Mouse (Mus musculus) Patski (cell line): Measurements from ENCODE around the gene P2rx5. TPM values are rescaled to one million over a fixed set of nuclear protein-coding genes. Genes with fewer than 3 reads are reported as not detected.

Experiments used
- ATAC-seq: fragments of 100-300 bp; one replicate; pipeline ENCODE4 v1.8.0; 2021
- CTCF ChIA-PET: fragments of 350-600 bp; sonication (Branson Sonifier 250); formaldehyde crosslinking; loops from one replicate; lab custom pipeline; 2022; ENCODE audit warnings: inconsistent platforms; lab: Charles Lee
- POLR2A ChIA-PET: fragments of 350-600 bp; sonication (Branson Sonifier 250); formaldehyde crosslinking; loops from one replicate; lab custom pipeline; 2022; ENCODE audit warnings: antibody characterized with exemption, inconsistent platforms; lab: Charles Lee
- DNase-seq: peaks from one replicate; pipeline ENCODE4 v3.0.0-alpha.2; 2011; ENCODE audit warnings: low read depth, low spot score
- H3K27me3 ChIP-seq: fragments of 371-371 bp; one replicate; pipeline ENCODE4 v1.5.1; 2021
- CTCF ChIP-seq: fragments of 100-300 bp; IDR thresholded peaks from one replicate; pipeline ENCODE4 v1.5.1; 2021
- in situ Hi-C: fragments of 300-500 bp; cut with MboI; formaldehyde crosslinking; loops from 3 replicates; pipeline ENCODE4 v1.11.1; 2018; ENCODE audit warnings: low pct_unique_long_range_greater_than_20kb, mixed read lengths
- polyA plus RNA-seq: library from polyadenylated mRNA; unstranded; gene quantifications from one replicate; pipeline ENCODE4 v1.2.3, GENCODE M21; 2021

P2rx5 gene
- polyA plus RNA-seq, 1 experiment from 2014 or later, result 6.0 TPM

DNA sequence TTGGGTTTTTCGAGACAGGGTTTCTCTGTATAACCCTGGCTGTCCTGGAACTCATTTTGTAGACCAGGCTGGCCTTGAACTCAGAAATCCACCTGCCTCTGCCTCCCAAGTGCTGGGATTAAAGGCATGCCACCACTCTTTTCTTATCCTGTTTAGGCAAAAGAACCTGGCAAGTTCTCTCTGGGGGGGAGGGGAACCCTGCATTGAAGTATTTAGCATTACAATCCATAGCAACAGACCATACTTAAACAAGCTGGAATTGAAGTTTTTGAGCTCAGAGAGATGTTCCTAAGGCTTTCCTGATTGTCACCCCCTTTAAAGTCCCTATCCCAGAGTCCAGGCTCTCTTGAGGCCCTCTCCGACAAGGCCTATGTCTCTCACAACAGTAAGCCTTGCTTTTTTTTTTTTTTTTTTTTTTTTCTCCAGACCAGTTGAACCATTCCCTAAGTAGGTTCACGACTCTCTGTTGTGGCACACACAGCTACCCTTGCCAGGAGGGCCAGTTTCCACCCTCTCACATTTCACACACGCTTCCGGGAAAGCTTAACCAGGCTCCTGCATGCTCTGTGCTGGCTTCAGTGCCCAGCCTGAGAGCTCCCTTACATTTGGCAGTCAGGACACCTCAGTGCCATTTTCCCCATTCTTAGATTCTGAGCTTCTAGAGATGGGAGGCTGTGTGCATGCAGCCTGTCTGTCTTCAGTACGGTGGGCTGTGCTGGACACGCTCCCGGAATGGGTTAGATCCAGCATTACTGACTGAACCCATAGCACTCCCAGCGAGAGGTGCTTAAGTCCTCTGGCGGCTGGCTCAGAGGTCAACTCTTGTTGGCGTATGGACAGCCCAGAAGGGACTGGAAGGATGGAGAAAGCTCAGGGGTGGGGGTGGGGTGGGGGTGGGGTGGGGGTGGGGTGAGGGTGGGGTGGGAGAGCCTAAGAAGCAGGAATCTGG lies 13.9 kb upstream of the P2rx5 start:
- CTCF ChIA-PET, result no interaction called here
- no peak for TF ChIP-seq CTCF
- DNase-seq, result no peak
- ATAC-seq, result no peak
- POLR2A ChIA-PET, result no interaction called here
- in situ Hi-C loops, result no loop called here
- no peaks in the 10 kb centered on the region for H3K27me3 ChIP-seq

GRCm38 (mm10) chr11:73146975-73147365 lies 13.3 kb upstream of the P2rx5 start:
- ATAC-seq, result no peak
- no peaks in the 10 kb centered on the region for H3K27me3 ChIP-seq
- in situ Hi-C loops, result no loop called here
- ChIA-PET POLR2A (no interaction called here), CTCF (no interaction called here)
- TF ChIP-seq CTCF, result no peak
- no peak for DNase-seq

- no peak for DNase-seq
- no peak for ATAC-seq
- POLR2A ChIA-PET, result no interaction called here
- in situ Hi-C loops, result no loop called here
- no peak for TF ChIP-seq CTCF
- H3K27me3 ChIP-seq, result no peaks in the 10 kb centered on the region
- CTCF ChIA-PET, result no interaction called here
These were observed 12.0 kb upstream of the P2rx5 start for GRCm38 (mm10) chr11:73148209-73148608.

- ChIA-PET POLR2A (no interaction called here), CTCF (no interaction called here)
- no peaks in the 10 kb centered on the region for H3K27me3 ChIP-seq
- in situ Hi-C loops, result no loop called here
- ATAC-seq (no peak), DNase-seq (no peak)
- no peak for TF ChIP-seq CTCF
These were observed 5.2 kb upstream of the P2rx5 start for GRCm38 (mm10) chr11:73155071-73155470.

DNA sequence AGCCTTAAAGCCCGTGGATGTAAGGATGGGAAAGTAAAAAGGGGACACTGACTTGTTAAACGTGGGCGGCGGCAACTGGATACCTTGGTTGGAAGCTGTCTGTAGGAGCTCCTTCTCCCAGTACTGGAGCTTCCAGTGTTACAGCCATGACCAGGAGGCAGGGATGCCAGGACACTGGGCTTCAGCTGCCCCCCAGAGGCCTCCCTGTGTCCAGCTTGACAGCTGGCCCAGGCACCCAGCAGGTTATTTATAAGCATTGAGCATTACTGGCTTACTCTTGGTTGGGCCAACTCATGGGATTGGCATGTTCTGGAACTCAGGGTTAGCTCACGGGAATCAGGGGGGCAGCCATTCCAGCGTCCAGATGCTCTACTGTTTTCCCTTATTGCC lies 585 bp downstream of the P2rx5 start:
- DNase-seq (peak; percentile 69), ATAC-seq (peak; percentile 96)
- ChIA-PET POLR2A (interaction anchor here (0.7 to 1.1 kb wide), 2 partner anchors 16 to 17 kb away, joined by 3 to 5 read pairs; partner anchors contain the start of genes Emc6 and Tax1bp3), CTCF (interaction anchor here (0.6 to 2.4 kb wide), 13 partner anchors 10 to 155 kb away, joined by 3 to 15 read pairs (median 3); partner anchors contain the start of gene Haspin)
- H3K27me3 ChIP-seq, result no peaks in the 10 kb centered on the region
- in situ Hi-C loops, result no loop called here
- TF ChIP-seq CTCF, result peak; percentile 83

DNA sequence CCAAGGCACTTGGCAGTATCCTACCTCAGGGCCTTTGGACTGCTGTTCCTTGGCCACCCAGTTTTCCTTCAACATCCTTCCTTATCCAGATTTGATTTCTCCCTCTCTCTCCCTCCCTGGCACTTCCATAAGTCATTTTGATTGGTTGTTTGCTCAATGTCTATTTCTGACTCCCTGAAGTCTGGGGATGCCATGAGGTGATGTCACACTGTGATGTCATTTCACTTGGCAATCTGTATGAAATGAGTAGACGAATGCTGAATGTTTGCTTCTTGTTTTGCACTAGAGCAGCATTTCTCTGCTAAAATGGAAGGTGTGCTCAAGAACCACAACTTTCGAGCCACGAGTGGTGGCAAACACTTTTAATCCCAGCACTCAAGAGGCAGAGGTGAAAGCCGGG lies 1.4 kb downstream of the P2rx5 start:
- no peaks in the 10 kb centered on the region for H3K27me3 ChIP-seq
- no peak for TF ChIP-seq CTCF
- ATAC-seq (no peak), DNase-seq (no peak)
- in situ Hi-C loops, result no loop called here
- ChIA-PET POLR2A (no interaction called here), CTCF (interaction anchor here (1.1 to 2.4 kb wide), 6 partner anchors 10 to 156 kb away, joined by 3 to 15 read pairs (median 3); partner anchors contain the start of gene Haspin)

DNA sequence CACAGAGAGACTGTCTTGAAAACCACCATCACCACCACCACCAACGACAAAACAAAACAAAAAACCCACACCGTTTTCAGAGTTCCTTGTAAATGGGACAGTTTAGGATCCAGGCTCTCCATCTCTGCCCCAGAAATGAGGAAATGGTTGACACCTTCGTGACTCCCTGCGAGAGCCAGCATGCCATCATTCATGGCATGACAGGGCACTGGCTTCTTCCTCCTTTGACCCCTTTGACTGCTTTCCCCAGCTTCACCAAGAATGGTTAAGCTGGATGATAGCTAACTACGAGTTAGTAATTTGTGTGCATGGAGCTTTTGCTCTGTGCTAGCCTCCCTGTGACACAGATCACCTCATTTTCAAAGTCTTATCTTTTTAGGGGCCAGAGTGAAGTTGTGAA lies 2.1 kb downstream of the P2rx5 start:
- ATAC-seq (no peak), DNase-seq (no peak)
- ChIA-PET CTCF (interaction anchor here (1.5 kb wide), 1 partner anchor 16 kb away, joined by 3 read pairs; no protein-coding TSS in a partner anchor), POLR2A (no interaction called here)
- no peaks in the 10 kb centered on the region for H3K27me3 ChIP-seq
- no peak for TF ChIP-seq CTCF
- in situ Hi-C loops, result no loop called here

- ChIA-PET CTCF (interaction anchor here (0.9 kb wide), 1 partner anchor 10 kb away, joined by 3 read pairs; no protein-coding TSS in a partner anchor), POLR2A (no interaction called here)
- H3K27me3 ChIP-seq, result no peaks in the 10 kb centered on the region
- ATAC-seq (no peak), DNase-seq (no peak)
- in situ Hi-C loops, result no loop called here
- TF ChIP-seq CTCF, result no peak
These were observed 7.8 kb downstream of the P2rx5 start for GRCm38 (mm10) chr11:73168071-73168470.

GRCm38 (mm10) chr11:73168576-73168975 lies 8.4 kb downstream of the P2rx5 start:
- in situ Hi-C loops, result no loop called here
- DNase-seq (no peak), ATAC-seq (no peak)
- CTCF ChIA-PET, result interaction anchor here (1.1 kb wide), 1 partner anchor 22 kb away, joined by 3 read pairs; no protein-coding TSS in a partner anchor
- no peaks in the 10 kb centered on the region for H3K27me3 ChIP-seq
- POLR2A ChIA-PET, result interaction anchor here (0.6 kb wide), 1 partner anchor 31 kb away, joined by 3 read pairs; the partner anchor contains the start of gene Haspin
- TF ChIP-seq CTCF, result no peak

DNA sequence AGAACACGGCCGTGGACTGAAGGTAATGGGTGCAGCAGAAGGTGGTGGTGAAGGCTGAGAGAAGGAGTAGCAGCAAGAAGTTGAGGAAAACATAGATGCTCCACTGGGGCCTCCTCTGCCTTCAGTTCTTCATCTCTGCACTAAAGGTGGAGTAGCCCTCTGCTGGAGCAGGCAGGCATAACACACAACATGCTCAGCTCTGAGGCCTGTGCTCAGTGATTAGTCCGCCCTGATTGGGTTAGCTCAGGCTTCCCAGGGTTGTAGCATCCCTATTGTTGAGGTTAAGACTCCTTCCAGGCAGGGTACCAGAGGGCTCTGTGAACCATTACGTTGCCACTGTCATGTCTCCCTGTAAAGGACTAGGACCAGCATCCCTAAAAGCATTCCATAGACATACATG lies 9.0 kb downstream of the P2rx5 start:
- peak; percentile 56 for ATAC-seq
- CTCF ChIA-PET, result interaction anchor here (1.1 kb wide), 1 partner anchor 21 kb away, joined by 3 read pairs; no protein-coding TSS in a partner anchor
- no peak for DNase-seq
- no peak for TF ChIP-seq CTCF
- POLR2A ChIA-PET, result interaction anchor here (0.6 kb wide), 1 partner anchor 31 kb away, joined by 3 read pairs; the partner anchor contains the start of gene Haspin
- in situ Hi-C loops, result no loop called here
- no peaks in the 10 kb centered on the region for H3K27me3 ChIP-seq
